Mouse (Mus musculus): ENCODE data around the gene Serinc1.

Gene Serinc1

DNA sequence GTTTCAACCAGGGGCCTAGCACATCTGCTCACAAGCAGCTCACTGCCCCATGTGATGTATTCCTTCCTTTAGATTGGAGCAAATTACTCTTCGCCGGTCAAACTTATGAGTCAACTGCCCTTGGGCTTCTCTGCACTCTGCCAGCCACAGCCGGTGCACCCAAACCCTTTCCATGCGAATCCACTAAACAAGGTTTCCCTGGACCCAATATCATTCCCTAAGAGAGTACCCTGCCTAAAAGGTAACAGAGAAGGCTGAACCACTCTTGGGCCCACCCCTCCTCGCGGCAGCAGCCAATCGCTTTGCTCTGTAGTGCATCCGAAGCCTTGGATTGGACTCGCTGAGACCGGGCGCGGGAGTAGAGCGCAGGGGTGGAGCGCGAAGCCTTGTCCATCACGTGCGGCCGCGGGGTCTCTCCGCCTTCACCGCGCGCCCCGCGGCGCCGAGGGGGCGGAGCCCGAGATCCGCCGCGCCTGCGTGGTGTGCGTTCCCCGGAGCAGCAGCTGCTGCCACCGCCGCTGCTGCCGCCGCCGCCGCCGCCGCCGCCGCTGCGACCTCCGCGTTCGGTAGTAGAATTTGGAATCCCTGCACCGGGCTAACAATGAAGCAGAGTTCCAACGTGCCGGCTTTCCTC is 46.3 kb downstream of the Serinc1 start, which contains the start of gene Hsf2:
TSS of gene Hsf2 (plus strand) at position 478 of the 634 bp plus-strand sequence.
- ATAC-seq (ENCODE audit: low TSS enrichment), result peak; percentile 96

- ATAC-seq (ENCODE audit: low TSS enrichment), result no peak
Observed at GRCm38 (mm10) chr10:57484741-57485140, 47.6 kb downstream of the Serinc1 start.

- no peak for ATAC-seq (ENCODE audit: low TSS enrichment)
Observed at GRCm38 (mm10) chr10:57481717-57482116, 50.6 kb downstream of the Serinc1 start.

DNA sequence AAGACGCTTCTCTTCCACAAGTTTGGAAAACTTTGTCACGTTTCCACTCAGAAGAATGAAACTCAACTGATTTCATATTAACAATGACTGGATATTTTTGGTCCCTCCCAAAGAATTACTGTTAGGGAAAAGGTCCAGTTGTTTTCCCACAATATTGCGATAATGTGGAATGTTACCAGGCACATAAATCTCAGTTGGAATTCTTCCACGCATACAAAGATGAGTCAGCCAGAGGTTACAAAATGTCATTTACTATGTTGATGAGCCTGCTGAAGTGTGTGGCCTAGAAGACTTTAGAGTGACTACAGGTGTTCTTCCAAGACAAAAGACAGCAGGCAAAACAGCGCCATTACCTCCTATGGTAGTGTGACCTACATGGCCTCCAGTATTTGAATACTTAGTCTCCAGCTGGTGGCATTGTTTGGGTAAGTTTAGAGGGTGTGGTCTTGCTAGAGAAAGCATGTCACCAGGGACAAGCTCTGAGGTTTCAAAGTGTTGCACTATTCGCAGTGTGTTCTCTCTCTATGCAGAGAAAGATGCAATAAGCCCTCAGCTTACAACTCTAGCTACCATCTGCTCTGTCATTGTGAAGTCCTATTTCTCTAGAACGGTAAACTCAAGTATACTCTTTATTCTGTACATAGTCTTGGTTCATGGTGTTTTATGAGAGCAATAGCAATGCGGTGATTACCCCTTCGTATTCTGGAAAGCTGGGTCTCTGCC is 55.0 kb downstream of the Serinc1 start:
- ATAC-seq (ENCODE audit: low TSS enrichment), result no peak
